Mouse (Mus musculus) left cerebral cortex, postnatal 25 days (tissue): ENCODE measurements around the gene Apoc1. TPM values are rescaled to one million over a fixed set of nuclear protein-coding genes. Genes with fewer than 3 reads are reported as not detected.
A peak's percentile ranks its signal among the peaks of the same experiment; 100 is the strongest.

Experiments used
- DNase-seq, 2 experiments: peaks; one replicate each; pipeline ENCODE4 v3.0.0; 2022; ENCODE audit warnings: low spot score in 2 of 2, mixed read lengths in 1 of 2
- intact Hi-C: fragments of 180-260 bp; cut with DNase I; formaldehyde crosslinking; loops from one replicate; pipeline ENCODE4 v1.15.1; 2025
- total RNA-seq, 2 experiments: library from RNA; stranded (reverse); gene quantifications; 2 replicates each; pipeline ENCODE4 v1.2.3; 2021

Gene Apoc1
- total RNA-seq, result 1 to 10 TPM; 2.6 to 4.0 TPM

DNA sequence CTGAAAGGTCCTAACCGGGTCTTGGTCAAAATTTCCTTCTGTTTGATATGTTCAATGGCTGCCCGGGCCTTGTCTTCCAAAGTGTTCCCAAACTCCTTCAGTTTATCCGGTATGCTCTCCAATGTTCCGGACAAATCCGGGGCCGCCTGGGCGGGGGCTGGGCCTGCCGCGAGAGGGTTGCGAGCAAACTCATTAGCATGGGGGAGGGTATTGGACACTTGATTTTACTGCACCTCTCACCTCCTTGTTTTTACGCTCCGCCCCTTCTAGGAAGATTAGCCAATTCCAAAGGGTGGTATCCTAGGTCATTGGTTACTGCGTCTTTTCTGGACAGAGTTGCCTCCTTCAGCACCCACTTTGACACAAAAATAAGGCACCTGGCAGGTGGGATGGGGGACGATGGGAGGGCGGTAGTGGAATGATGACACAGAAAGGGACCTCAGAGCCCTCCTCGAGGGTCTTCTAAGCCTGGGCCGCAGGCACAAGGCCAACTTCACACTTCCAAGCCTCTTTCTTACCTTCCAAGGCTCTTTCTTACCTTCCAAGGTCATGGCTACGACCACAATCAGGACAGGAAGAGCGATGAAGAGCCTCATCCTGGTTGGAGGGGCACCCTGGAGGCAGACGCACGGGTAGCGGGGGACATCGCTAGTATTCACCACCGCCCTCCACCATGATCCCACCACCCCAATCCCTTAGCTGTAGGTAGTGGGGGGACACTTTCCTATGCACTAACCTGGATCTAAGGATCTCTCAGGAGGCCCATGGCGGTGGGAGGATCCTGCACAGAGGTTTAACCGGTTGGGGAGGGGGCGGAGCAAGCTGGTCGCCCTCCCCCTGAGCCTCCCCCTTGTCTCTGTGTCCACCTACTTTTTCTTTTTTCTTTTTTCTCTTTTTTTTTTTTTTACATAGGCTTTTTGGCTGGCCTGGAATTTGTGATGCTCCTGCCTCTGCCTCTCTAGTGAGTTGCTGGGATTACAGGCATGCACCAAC is at the start of gene Apoc1:
Gene Apoc1, minus strand, starts transcription at position 788 of the 993 bp plus-strand sequence.
- no peak for DNase-seq

DNA sequence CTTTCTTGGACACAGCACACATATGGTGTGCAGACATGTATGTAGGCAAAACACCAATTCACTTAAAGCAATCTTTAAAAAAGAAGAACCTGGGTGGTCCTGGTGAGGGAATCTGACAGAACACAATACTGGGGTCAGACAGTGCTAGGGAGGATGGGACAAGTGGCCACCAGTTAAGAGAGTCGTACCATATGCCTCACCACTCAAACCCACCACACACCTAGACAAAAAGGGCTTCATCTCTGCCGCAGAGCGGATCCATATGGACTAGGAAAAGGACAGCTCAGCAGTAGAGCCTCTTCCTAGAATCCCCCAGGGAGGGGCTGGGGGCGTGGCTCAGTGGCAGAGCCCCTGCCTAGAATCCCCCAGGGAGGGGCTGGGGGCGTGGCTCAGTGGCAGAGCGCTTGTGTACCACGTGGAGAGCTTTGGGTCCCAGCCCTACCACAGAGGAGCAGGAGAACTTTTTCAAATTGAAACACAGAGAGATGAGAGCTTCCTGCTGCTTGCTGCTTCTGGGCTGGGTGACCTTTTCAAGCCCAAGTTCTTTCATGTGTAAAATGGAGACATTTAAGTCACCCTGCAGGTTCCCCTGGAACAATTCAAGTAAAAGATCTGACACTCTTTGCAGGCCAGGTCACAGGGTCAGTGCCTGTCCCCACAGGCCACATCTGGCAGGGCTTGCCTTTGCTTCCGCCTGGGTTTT is 49.0 kb upstream of the Apoc1 start:
- intact Hi-C loops, result no loop called here
- no peak for DNase-seq

More for the DNA sequence above, at the start of gene Apoc1:
- intact Hi-C loops, result no loop called here

- intact Hi-C loops, result no loop called here
- no peak for DNase-seq
Measured at GRCm38 (mm10) chr7:19740269-19740668, 47.8 kb upstream of the Apoc1 start.

DNA sequence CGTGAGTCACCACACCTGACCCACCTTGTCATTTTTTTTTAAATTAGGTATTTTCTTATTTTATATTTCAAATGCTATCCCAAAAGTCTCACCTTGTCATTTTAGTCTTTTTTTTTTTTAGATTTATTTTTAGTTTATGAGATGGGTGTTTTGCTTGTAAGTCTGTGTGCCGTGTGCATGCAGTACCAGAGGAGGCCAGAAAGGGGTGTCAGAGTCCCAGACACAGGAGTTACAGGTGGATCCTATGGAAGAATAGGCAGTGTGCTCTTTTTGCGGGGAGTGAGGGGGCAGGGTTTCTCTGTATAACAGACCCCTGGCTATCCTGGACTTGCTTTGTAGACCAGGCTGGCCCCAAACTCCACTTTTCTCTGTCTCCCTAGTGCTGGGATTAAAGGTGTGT is 46.3 kb upstream of the Apoc1 start:
- intact Hi-C loops, result no loop called here
- DNase-seq, result no peak

DNA sequence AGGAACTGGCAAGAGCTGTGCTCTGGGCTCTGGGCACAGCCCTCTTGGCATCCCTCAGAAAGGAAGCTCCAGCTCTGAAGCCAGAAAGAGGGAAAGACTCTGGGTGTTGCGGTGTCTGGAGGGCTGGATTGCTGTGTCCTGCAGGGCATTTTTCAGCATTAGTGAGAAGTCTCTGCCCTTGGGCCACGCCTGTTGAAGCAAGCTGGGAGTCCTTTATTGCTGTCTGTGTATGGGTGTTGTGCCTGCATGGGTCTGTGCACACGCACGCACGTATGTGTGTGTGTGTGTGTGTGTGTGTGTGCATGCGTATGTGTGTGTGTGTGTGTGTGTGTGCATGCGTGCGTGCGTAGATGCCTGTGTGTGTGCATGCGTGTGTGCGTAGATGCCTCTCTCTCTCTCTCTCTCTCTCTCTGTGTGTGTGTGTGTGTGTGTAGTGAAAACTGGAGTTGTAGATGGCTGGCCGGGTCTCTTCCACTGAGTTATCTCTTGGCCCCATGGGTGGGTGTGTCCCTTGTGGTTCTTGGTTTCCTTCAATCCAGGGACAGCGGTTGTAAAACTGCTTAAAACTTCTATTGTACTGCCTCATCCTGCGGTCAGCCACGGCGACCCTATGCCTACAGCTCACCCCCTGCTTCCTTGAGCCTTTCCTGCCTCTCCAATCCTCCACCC is 44.1 kb upstream of the Apoc1 start:
- intact Hi-C loops, result no loop called here
- DNase-seq, result no peak

GRCm38 (mm10) chr7:19734178-19734666 is 41.8 kb upstream of the Apoc1 start:
- intact Hi-C loops, result no loop called here
- DNase-seq, result no peak

DNA sequence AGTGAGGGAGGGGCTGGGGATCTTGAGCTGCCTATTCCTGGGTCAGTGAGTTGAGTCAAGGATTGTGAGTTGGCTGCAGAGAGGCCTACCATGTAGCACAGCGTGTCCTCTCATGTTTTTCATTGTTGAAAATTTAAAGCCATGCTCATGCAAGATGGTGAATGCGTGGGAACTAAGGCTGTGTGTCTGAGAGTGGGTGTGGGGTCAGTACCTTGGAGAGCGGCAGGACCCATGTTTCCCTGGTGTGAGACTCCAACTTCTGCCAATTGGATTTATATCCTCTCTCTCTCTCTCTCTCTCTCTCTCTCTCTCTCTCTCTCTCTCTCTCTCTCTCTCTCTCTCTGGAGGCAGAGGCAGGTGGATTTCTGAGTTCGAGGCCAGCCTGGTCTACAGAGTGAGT is 34.1 kb upstream of the Apoc1 start:
- no peak for DNase-seq
- intact Hi-C loops, result no loop called here

DNA sequence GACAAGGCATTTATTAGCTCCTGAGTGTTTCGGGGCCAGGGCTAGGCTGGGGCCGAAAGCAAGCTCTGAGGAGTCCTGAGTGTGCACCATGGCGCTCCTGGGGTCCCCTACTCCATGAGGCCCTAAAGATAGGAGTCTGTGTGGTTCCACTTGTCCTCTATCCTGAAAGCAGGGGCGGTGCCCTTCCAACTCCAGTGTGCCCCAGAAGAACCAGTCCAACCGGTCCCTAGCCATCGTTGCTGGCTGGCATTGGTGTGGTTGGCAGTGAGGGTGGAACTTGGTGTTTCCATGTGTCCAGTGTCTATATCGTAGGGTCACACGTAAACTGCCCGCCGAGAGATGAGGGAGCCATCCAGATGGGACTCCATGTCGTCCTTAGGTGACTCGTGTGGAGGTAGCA is 31.7 kb upstream of the Apoc1 start:
- no peak for DNase-seq
- intact Hi-C loops, result no loop called here

- intact Hi-C loops, result no loop called here
- DNase-seq, result no peak
Measured at GRCm38 (mm10) chr7:19722754-19723195, 30.3 kb upstream of the Apoc1 start.

DNA sequence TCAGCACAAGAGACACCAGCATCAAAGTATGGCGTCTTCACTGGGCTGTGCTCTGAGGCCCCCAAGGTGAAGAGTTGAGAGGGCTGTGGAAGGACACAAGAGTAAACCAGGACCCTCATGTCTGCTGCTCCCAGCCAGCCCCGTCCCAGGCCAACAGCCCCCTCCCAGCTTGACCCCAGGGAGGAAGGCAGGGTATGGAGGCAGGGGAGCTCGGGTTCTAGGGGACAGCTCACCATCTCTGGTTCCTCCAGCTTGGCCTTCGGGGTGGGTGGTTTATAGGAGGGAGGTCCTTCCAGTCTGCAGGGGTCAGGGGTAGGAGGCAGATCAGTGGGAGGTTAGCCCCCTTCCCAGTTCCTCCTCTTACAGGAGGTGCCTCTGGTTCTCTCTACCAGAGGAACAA is 26.7 kb upstream of the Apoc1 start:
- intact Hi-C loops, result loop anchor here (5.0 kb wide), 1 partner anchor 797 kb away; no protein-coding TSS in a partner anchor
- no peak for DNase-seq

DNA sequence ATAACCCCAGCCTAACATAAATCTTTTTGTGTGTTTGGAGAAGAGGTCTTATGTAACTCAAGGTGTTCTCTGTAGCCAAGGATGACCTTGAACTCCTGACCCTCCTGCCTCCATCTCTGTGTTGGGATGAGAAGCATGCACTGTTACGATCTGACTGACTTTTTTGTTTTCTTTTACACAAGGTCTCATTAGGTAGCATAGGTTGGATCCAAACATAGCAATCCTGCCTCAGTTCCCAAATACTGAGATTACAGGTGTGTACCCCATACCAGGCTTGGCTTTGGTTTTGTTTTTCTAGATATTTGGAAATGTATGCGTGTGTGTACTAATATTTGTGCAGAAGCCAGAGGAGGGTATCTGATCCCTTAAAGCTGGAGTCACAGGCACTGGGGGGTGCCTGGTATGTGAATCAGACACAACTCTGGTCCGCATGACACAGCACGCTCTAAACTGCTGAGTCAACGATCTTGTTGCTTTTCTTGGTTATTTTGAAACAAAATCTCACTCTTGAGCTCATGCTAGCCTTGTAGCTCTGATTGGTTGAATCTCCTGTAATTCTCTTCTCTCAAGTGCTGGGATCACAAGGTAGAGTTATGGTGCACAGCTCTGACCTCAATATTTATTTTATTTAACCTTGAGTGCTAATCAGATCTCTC is 26.0 kb upstream of the Apoc1 start:
- no peak for DNase-seq
- intact Hi-C loops, result loop anchor here (5.0 kb wide), 1 partner anchor 796 kb away; no protein-coding TSS in a partner anchor

DNA sequence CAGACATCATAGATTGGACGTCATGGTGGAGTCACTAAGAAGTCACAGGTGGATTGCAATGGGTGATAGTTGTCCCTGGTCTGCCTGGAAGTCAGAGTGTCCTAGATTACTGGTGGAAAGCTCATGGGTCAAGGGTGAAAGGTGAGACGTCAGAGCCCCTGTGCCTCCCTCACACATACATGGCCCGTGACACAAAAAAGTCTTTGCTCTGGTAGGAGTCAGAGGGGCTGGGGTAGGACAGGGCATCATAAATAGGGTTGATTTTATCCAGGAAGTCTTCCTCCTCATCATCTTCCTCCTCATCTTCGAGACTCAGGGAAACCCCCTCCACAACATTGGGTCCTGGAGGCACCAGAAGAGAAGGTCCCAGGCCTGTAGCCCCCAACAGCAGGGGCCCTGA is 24.9 kb upstream of the Apoc1 start:
- intact Hi-C loops, result loop anchor here (5.0 kb wide), 1 partner anchor 795 kb away; no protein-coding TSS in a partner anchor
- no peak for DNase-seq

DNA sequence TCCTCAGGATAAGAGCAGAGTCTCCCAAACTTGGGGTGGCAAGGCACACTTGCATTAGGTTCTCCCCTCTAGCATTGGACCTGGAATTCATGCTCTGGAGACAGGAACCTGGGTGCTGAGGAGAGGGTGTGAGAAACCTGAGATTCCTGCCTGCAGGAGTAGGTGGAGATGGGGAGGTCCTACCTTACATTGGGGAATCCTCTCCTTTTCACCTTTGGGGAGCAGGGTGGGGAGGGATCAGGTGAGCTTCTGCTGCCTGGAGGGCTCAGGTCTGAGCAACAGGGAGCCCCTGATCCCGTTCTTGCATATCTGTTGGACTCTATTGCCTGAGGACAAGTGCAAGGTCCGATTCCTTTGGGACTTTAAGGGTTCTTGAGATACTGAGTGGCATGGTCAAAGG is 24.4 kb upstream of the Apoc1 start:
- intact Hi-C loops, result loop anchor here (1.0 to 5.0 kb wide), 2 partner anchors 33 to 795 kb away; partner anchors contain the start of gene Nectin2
- no peak for DNase-seq

DNA sequence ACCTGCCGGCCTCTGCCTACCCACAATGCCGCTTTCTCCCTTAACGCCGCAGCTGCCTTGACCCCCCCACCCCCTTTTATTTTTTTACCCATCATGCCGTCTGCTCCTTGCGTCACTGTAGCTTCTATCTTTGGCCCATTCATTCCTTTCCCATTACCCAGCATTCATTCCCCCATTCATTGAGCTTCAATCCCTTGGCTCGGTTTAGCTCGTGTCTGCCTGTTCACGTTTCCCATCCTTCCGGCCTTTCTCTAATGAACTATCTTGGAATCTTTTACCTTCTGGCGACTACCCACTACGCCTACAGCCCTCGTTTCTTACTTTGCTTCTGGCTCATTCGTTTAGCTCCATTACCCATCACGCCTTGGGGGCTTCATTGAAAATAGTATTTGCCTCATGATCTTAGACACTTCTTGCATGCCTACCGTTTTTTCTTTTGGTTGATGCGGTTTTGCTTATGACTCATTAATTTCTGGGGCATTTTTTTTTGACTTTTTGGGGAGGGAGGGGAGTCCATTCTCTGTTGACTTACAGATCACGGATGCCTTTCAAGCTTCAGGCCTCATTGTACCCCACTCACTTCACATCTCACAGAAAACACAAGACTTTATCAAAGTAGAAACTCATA is 23.7 kb upstream of the Apoc1 start:
- no peak for DNase-seq
- intact Hi-C loops, result loop anchor here (1.0 to 5.0 kb wide), 2 partner anchors 34 to 794 kb away; partner anchors contain the start of gene Nectin2

GRCm38 (mm10) chr7:19715239-19716054 is 23.0 kb upstream of the Apoc1 start, which contains the start of gene Tomm40:
Gene Tomm40 (minus strand): TSS chr7:19715438.
- intact Hi-C loops, result loop anchor here (1.0 to 5.0 kb wide), 3 partner anchors 35 to 793 kb away; partner anchors contain the start of genes Clptm1 and Nectin2

DNA sequence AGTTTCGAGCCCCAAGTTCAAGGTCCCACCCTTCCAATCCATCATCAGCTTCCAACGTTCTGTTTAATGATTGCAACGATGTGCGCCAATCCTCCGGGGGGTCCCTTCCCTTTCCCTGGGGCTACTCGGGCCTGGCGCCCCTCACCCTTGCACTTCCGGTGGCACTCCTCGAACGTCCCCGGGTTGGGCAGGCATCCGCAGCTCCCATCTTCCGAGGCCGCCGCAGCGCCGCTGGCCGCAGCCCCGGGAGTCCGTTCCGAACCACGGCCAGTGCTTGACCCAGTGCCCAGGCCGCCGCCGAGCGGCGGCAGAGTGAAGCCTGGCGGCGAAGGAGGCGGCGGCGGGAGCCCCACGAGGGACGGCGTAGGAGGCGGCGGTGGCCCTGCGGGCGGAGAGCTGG is 22.4 kb upstream of the Apoc1 start:
- intact Hi-C loops, result loop anchor here (1.0 to 5.0 kb wide), 2 partner anchors 50 to 793 kb away; partner anchors contain the start of gene Clptm1
- DNase-seq, result no peak

More at GRCm38 (mm10) chr7:19715239-19716054, 23.0 kb upstream of the Apoc1 start, which contains the start of gene Tomm40:
- peak; percentile 99 to 100 for DNase-seq

- DNase-seq, result no peak
- intact Hi-C loops, result loop anchor here (2.0 kb wide), 1 partner anchor 45 kb away; no protein-coding TSS in a partner anchor
Measured at GRCm38 (mm10) chr7:19713598-19713997, 21.1 kb upstream of the Apoc1 start.
